Mouse (Mus musculus) midbrain, embryonic 16.5 days (tissue): ENCODE results near the gene Eomes. TPM values are rescaled to one million over a fixed set of nuclear protein-coding genes. Genes with fewer than 3 reads are reported as not detected.

Experiments
- ATAC-seq: fragments of 200-750 bp; cut with Nextera tagmentation; 2 replicates; pipeline ENCODE4 v1.8.0; 2017; ENCODE audit warnings: moderate TSS enrichment
- H3K27ac ChIP-seq: fragments of 300-500 bp; sonication (generic); 2 replicates; pipeline ENCODE4 v1.5.1; 2014; ENCODE audit warnings: mild to moderate bottlenecking, low read length, mixed read lengths
- H3K27me3 ChIP-seq: fragments of 300-500 bp; sonication (generic); 2 replicates; pipeline ENCODE4 v1.6.1; 2014; ENCODE audit warnings: low read depth, low read length, mixed read lengths; ENCODE audit not compliant: control insufficient read depth, insufficient read depth
- H3K36me3 ChIP-seq: fragments of 300-500 bp; sonication (generic); 2 replicates; pipeline ENCODE4 v1.6.1; 2014; ENCODE audit warnings: mild to moderate bottlenecking, low read length, moderate library complexity, mixed read lengths; ENCODE audit not compliant: control insufficient read depth, insufficient read depth
- H3K4me1 ChIP-seq: fragments of 300-500 bp; sonication (generic); 2 replicates; pipeline ENCODE4 v1.6.1; 2014; ENCODE audit warnings: mild to moderate bottlenecking, low read length, mixed read lengths; ENCODE audit not compliant: control insufficient read depth, insufficient read depth
- H3K4me2 ChIP-seq: fragments of 300-500 bp; sonication (generic); 2 replicates; pipeline ENCODE4 v1.6.1; 2014; ENCODE audit warnings: mild to moderate bottlenecking, low read length, mixed read lengths
- H3K4me3 ChIP-seq: fragments of 300-500 bp; sonication (generic); 2 replicates; pipeline ENCODE4 v1.5.1; 2014; ENCODE audit warnings: low read depth, mild to moderate bottlenecking, low read length, moderate library complexity, mixed read lengths
- H3K9ac ChIP-seq: fragments of 300-500 bp; sonication (generic); 2 replicates; pipeline ENCODE4 v1.6.1; 2014; ENCODE audit warnings: low read depth, low read length, mixed read lengths
- H3K9me3 ChIP-seq: fragments of 300-500 bp; sonication (generic); replicated peaks from 2 replicates; pipeline ENCODE4 v1.6.1; 2014; ENCODE audit warnings: mild to moderate bottlenecking, low read length, mixed read lengths; ENCODE audit not compliant: control insufficient read depth, poor library complexity, severe bottlenecking
- WGBS: fragments of 180-500 bp; shearing (Covaris S2); extraction: QIAGEN DNeasy Blood & Tissue Kit; methylation state at CpG from one replicate; pipeline ENCODE4 v1.1.7; 2014; 5-methylcytosine and 5-hydroxymethylcytosine counted together
- polyA plus RNA-seq: library from polyadenylated mRNA; unstranded; fragments of >200 nt; fragmentation: Nextera tagmentation; extraction: Ambion mirVana; gene quantifications from 2 replicates; pipeline ENCODE4 v1.2.1, GENCODE M21; 2015

The Eomes gene
- polyA plus RNA-seq, 1 experiment from 2014 or later, result 2.0 TPM

- Histone ChIP-seq H3K4me1 (peaks cover 5% of the 10 kb centered on the region), H3K27me3 (peaks cover 46% of the 10 kb centered on the region), H3K4me3 (no peak overlapping the region), H3K9ac (no peak overlapping the region), H3K4me2 (no peak overlapping the region), H3K27ac (no peak overlapping the region), H3K36me3 (no peaks in the 10 kb centered on the region), H3K9me3 (no peaks in the 10 kb centered on the region)
- no peak for ATAC-seq
- 5% methylated on average over 16 of the region's 16 CpGs for whole genome bisulfite sequencing
Measured at GRCm38 (mm10) chr9:118469272-118469671, 8.7 kb upstream of the Eomes start.

GRCm38 (mm10) chr9:118471296-118471695 is 6.7 kb upstream of the Eomes start:
- Histone ChIP-seq H3K9ac (no peak overlapping the region), H3K27me3 (peaks cover 54% of the 10 kb centered on the region), H3K4me3 (no peak overlapping the region), H3K9me3 (no peaks in the 10 kb centered on the region), H3K27ac (no peak overlapping the region), H3K36me3 (no peaks in the 10 kb centered on the region), H3K4me1 (peaks cover 5% of the 10 kb centered on the region), H3K4me2 (no peak overlapping the region)
- no peak for ATAC-seq
- 17% methylated on average over 3 of the region's 3 CpGs for WGBS

- no peak overlapping the region for H3K27ac ChIP-seq
- H3K4me1 ChIP-seq, result peaks cover 15% of the 10 kb centered on the region
- peak overlapping the region; percentile 15; the same call in 1 of the 2 replicates for H3K4me3 ChIP-seq
- 1% methylated on average over 22 of the region's 22 CpGs for WGBS
- ATAC-seq, result no peak
- H3K27me3 ChIP-seq, result peaks cover 53% of the 10 kb centered on the region
- H3K9me3 ChIP-seq, result no peaks in the 10 kb centered on the region
- H3K9ac ChIP-seq, result no peak overlapping the region
- H3K36me3 ChIP-seq, result no peaks in the 10 kb centered on the region
- peak overlapping the region; percentile 36 for H3K4me2 ChIP-seq
Measured at GRCm38 (mm10) chr9:118476211-118476765, 1.7 kb upstream of the Eomes start.

GRCm38 (mm10) chr9:118476766-118477271 is 1.2 kb upstream of the Eomes start:
- H3K27ac ChIP-seq, result no peak overlapping the region
- ATAC-seq, result no peak
- H3K9ac ChIP-seq, result no peak overlapping the region
- no peaks in the 10 kb centered on the region for H3K36me3 ChIP-seq
- under 1% methylated on average over 33 of the region's 33 CpGs for WGBS
- H3K27me3 ChIP-seq, result peaks cover 53% of the 10 kb centered on the region
- H3K4me2 ChIP-seq, result peak overlapping the region; percentile 36
- no peaks in the 10 kb centered on the region for H3K9me3 ChIP-seq
- peak overlapping the region; percentile 19; the same call in 1 of the 2 replicates for H3K4me3 ChIP-seq
- peaks cover 15% of the 10 kb centered on the region for H3K4me1 ChIP-seq

GRCm38 (mm10) chr9:118477281-118477931 is 606 bp upstream of the Eomes start:
- H3K36me3 ChIP-seq, result no peaks in the 10 kb centered on the region
- H3K4me1 ChIP-seq, result peaks cover 15% of the 10 kb centered on the region
- ATAC-seq, result no peak
- H3K27ac ChIP-seq, result no peak overlapping the region
- no peaks in the 10 kb centered on the region for H3K9me3 ChIP-seq
- H3K4me2 ChIP-seq, result peak overlapping the region; percentile 36
- peaks cover 53% of the 10 kb centered on the region for H3K27me3 ChIP-seq
- H3K4me3 ChIP-seq, result peak overlapping the region; percentile 19; the same call in 1 of the 2 replicates
- no peak overlapping the region for H3K9ac ChIP-seq
- under 1% methylated on average over 31 of the region's 31 CpGs for WGBS

- Histone ChIP-seq H3K9me3 (no peaks in the 10 kb centered on the region), H3K27me3 (peaks cover 58% of the 10 kb centered on the region), H3K27ac (no peak overlapping the region), H3K4me1 (peaks cover 15% of the 10 kb centered on the region), H3K36me3 (no peaks in the 10 kb centered on the region), H3K4me2 (peak overlapping the region; percentile 52), H3K9ac (0 out of 2 replicates have a peak overlapping the region, but pooled peaks have one; percentile 38), H3K4me3 (peak overlapping the region; percentile 35)
- under 1% methylated on average over 25 of the region's 29 CpGs for WGBS
- ATAC-seq, result 0 out of 2 replicates have a peak, but pooled peaks have one; percentile 17
Measured at GRCm38 (mm10) chr9:118478458-118478838, 436 bp downstream of the Eomes start.

- Histone ChIP-seq H3K36me3 (no peaks in the 10 kb centered on the region), H3K27ac (no peak overlapping the region), H3K4me1 (peaks cover 15% of the 10 kb centered on the region), H3K9ac (0 out of 2 replicates have a peak overlapping the region, but pooled peaks have one; percentile 38), H3K9me3 (no peaks in the 10 kb centered on the region), H3K4me2 (peak overlapping the region; percentile 52), H3K27me3 (peaks cover 63% of the 10 kb centered on the region), H3K4me3 (peak overlapping the region; percentile 35)
- ATAC-seq, result peak; percentile 71; the same call in 1 of the 2 replicates
- WGBS, result under 1% methylated on average over 65 of the region's 87 CpGs
Measured at GRCm38 (mm10) chr9:118478839-118479507, 961 bp downstream of the Eomes start.

GRCm38 (mm10) chr9:118479508-118480291 is 1.7 kb downstream of the Eomes start:
- H3K4me2 ChIP-seq, result no peak overlapping the region
- H3K27ac ChIP-seq, result no peak overlapping the region
- H3K9me3 ChIP-seq, result no peaks in the 10 kb centered on the region
- H3K9ac ChIP-seq, result no peak overlapping the region
- ATAC-seq, result no peak
- peaks cover 65% of the 10 kb centered on the region for H3K27me3 ChIP-seq
- H3K4me1 ChIP-seq, result peaks cover 15% of the 10 kb centered on the region
- H3K36me3 ChIP-seq, result no peaks in the 10 kb centered on the region
- peak overlapping the region; percentile 35 for H3K4me3 ChIP-seq
- 4% methylated on average over 23 of the region's 23 CpGs for WGBS
